Mouse (Mus musculus) layer of hippocampus, postnatal 10 days (tissue): Measurements from ENCODE around the gene Nat8f2. TPM values are rescaled to one million over a fixed set of nuclear protein-coding genes. Genes with fewer than 3 reads are reported as not detected.
"Not testable (repeated sequence)": the region's sequence is repeated elsewhere in the genome, so short reads cannot be mapped to it uniquely, and the experiment has no call there.

ENCODE experiments used
- DNase-seq, 2 experiments: peaks; one replicate each; pipeline ENCODE4 v3.0.0; 2021; ENCODE audit warnings: low spot score in 2 of 2
- long read RNA-seq: library from polyadenylated mRNA; stranded (forward); transcript quantifications from one replicate; pipeline ENCODE4 v2.0.0, GENCODE M21; 2023
- total RNA-seq, 2 experiments: library from RNA; stranded (reverse); gene quantifications; 2 replicates each; pipeline ENCODE4 v1.2.3; 2021

The Nat8f2 gene
- 1 to 10 TPM in 1 of 2 experiments, under 1 TPM in 1; 0.76 to 1.1 TPM for total RNA-seq
- long read RNA-seq: 0 reads

GRCm38 (mm10) chr6:85869006-85869405 is at the start of gene Nat8f2:
Gene Nat8f2 (minus strand): TSS chr6:85869158.
- DNase-seq: not testable (repeated sequence)

DNA sequence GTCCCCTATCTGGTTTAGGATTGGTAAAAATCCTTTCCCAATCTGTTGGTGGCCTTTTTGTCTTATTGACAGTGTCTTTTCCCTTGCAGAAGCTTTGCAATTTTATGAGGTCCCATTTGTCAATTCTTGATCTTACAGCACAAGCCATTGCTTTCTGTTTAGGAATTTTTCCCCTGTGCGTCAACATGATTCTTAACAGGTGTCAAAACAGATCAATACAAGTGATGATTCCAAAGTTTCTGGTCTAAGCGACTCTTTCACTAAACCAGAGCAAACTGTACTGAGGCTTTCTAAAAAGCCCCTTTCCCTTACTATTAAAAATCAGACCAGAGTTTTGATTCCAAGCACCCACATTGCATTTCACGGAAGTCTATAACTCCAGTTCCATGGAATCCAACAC is 49.4 kb upstream of the Nat8f2 start:
- DNase-seq: not testable (repeated sequence)

GRCm38 (mm10) chr6:85916596-85916995 is 47.6 kb upstream of the Nat8f2 start:
- DNase-seq: no peak

DNA sequence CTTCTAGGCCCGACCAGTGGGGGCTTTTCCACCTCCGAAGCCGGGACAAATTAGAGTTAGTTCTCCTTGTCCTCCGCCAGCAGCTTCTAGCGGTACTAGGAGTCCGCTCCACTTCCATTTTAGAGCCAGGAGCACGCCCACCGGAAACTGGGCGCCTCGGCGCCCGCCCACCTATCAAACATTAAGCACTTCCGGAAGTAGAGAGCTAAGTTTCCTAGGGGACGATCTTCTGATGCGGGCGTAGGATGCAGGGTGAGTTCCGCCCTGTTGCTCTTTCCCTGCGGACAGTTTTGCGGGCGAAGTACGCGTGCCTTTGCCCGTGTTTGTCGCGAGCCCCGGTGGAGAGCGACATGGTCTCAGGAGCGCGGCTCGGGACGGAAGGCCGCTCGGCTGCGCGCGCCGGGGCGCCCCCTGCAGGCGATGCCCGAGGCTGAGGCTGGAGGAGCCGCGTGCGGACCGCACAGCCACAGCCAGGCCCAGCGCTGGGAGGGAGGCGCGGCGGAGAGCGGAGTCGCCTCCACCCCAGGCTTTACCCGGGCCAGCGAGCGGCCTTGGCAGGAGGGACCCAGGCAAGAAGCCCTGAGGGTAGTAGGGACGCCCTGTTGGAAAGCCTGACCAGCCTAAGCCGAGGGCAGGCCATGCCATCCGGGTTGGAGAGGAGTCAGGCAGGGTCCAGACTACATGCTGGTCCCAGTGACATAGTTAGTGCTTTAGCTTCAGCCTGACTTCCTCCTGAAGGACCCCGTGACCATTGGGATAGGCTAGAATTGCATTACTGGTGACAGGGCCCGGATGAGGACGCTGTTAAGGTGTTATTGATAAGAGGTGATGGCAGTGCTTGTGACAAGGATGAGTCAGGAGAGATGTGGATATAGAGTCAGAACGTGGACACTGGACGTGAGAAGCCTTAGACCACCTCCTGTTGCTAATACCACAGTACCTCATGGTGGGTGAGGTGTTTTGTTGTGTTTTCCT is 46.9 kb upstream of the Nat8f2 start, which contains the start of gene Nat8f1:
TSS of gene Nat8f1 (minus strand) at position 149 of the 975 bp plus-strand sequence.
- DNase-seq: peak; percentile 84 to 89

GRCm38 (mm10) chr6:85915141-85915538 is 46.2 kb upstream of the Nat8f2 start:
- DNase-seq: no peak

GRCm38 (mm10) chr6:85911587-85911986 is 42.6 kb upstream of the Nat8f2 start, which contains the start of gene Tprkb:
Gene Tprkb (plus strand): TSS chr6:85911865.
- DNase-seq: no peak

DNA sequence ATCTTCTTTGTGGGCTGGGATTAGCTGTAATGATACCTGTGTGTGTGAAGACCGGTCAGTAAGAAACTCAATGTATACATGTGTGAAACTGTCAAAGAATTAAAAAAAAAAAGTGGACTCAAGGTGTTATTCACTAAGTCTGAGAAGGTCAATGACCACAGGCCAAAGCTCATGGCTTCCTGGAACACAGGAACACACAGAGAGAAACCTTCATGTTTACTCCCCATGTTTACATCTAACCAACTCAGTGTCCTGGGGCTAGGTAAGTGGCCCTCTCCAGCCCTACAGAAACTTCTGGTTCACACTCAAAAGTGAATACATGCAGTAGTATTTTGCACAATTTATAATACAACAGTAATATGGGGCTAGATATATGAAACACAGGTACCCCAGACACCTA is 40.7 kb upstream of the Nat8f2 start:
- DNase-seq: no peak

- no peak for DNase-seq
Measured at GRCm38 (mm10) chr6:85908341-85908740, 39.4 kb upstream of the Nat8f2 start.

DNA sequence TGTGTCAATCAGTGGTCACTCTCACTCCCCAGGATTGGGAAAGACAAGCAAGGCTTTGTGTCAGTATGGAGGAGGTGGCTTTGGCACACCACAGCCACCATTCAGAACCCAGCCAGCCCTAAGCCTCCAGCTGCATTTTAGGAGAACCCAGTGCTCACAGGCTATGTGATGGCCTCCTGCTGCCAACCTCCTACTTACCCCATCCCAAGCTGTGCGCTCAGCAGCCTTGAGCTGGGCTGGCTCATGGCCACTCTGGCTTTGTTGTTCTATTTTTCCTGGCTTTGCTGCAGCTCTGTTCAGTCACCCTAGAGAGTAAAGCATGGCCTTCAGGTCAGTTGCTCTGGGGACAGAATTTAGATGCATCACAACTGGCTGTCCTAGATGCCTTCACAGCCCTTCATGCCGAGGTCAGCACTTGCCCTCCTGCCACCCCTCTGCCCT is 38.0 kb upstream of the Nat8f2 start:
- peak; percentile 50 to 62 for DNase-seq

GRCm38 (mm10) chr6:85904642-85905061 is 35.7 kb upstream of the Nat8f2 start, which contains the start of gene Nat8f4:
Gene Nat8f4 (minus strand): TSS chr6:85904884.
- peak; percentile 81 to 88 for DNase-seq

DNA sequence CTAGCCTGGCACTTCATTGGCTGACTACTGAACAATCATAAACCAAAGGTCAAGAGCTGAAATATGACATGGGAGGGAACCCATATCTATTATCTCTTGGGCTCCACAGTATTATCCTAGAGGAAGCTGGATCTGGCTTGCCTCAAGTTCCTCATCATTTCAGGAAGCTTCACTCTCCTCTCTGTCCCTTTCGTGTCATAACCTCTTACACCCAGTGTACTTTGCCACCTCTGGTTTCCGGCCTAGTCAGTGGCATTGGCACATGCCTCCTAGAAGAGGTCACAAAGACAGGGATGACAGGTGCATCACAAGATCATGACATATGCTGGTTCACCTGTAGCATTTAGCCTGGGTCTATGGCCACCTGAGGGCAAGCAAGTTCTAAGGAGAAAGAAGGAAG is 33.3 kb upstream of the Nat8f2 start:
- no peak for DNase-seq

DNA sequence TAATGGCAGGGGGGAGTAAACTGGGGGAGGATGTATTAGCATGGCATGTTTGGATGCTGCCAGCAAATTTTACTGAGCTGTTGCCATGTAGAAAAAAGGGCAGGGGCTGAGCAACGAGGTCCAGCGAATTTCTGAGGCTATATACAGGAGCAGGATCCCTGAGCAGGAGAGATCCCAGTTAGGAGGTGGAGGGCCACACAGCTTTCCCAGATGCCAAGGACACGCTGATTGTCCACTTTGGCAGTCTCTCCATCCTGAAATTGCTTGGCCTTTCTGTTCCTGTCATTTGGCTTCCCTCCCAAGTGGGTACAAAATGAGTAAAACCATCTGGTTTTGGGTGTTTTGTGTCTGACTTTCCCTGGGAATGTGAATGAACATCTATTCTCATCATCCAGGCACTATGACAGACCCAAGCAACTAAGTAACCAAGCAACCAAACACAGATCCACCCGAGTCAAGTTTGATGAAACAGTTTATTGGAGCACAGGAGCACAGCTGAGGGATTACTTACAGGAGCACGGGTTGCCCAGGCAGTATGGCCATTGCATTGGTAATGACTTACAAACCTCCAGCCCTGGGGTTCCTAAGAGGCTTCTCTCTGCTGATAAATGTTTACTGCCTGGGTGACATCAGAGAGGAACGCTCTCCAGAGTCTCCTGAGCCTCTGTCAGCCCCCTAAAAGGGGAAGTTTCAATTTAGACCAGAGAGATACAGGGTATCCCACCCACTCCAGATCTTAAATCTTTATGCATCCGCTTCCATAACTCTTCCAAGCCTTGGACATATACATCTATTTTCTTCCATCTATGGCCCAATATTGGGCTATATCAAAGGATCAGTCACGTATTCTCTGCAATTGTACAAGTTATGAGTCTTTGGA is 29.9 kb upstream of the Nat8f2 start:
- DNase-seq: peak; percentile 28 to 35

GRCm38 (mm10) chr6:85895061-85895648 is 26.2 kb upstream of the Nat8f2 start:
- DNase-seq: peak in 1 of 2 experiments; percentile 33

DNA sequence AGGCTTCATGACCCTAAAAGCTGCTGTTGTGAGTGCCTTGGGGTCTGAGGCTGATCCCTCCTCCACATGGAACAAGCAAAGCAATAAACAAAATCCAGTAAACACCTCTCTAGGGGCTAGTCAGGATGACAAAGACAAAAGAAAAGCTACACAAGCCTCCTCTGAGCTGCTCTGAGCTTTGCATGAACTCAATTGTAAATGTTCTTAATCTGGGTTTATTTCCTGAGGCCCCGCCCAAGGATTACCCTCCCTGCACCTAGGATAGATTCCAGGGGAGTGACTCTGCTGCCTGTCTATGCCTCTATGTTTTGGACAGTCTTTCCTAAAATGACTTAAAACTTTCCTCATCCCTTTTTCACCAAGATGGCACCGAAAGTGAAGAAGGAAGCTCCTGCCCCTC is 20.0 kb upstream of the Nat8f2 start:
- no peak for DNase-seq

- DNase-seq: no peak
Measured at GRCm38 (mm10) chr6:85884311-85884710, 15.4 kb upstream of the Nat8f2 start.

GRCm38 (mm10) chr6:85883246-85883645 is 14.3 kb upstream of the Nat8f2 start:
- DNase-seq: peak in 1 of 2 experiments; percentile 2

- no peak for DNase-seq
Measured at GRCm38 (mm10) chr6:85867726-85868690, 950 bp downstream of the Nat8f2 start.

- not testable (repeated sequence) for DNase-seq
Measured at GRCm38 (mm10) chr6:85866995-85867394, 2.0 kb downstream of the Nat8f2 start.

DNA sequence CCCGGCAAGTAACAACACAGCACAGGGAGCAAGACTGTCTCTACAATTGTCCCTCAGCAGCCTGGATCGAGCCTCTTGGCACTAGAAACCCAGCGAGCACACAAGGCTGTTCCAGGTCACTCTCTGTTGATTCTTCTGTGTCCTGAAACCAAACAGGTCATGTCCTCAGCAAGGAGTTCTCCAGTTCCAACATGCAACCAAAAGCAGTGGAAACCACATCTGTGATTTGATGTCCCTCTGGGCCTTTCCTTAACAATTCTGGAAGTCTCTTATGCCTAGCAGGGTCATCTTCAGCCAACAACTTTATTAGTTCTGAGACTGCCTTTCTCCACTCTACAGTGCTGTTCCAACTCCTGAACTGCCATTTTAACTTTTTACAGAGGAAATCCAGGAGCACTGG is 2.8 kb downstream of the Nat8f2 start:
- DNase-seq: not testable (repeated sequence)
